8 mouse cellular contexts compared by ENCODE assay signal in the genomic region with DNA sequence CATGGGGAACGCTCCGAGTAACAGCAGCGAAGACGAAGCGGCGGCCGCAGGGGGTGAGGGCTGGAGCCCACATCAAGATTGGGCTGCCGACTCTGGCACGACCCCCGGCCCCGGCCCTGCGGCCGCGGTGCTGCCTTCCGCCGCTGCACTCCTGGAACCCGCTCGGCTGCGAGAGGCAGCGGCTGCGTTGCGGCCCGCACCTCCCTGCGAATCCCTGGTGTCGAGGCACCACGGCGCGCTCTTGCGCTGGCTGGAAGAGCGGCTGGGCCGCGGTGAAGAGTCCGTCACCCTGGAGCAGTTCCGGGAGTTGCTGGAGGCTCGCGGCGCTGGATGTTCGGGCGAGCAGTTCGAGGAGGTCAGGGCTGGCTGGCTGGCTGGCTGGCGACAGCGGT. TPM values are rescaled to one million over a fixed set of nuclear protein-coding genes. Genes with fewer than 3 reads are reported as not detected.
A peak's percentile ranks its signal among the peaks of the same experiment; 100 is the strongest.
DNase-seq lines count a peak whose midpoint lies in the region; ATAC-seq lines count a peak whose summit lies in the region.

No protein-coding gene starts in this region.

- H3K4me2 ChIP-seq in embryonic facial prominence, embryonic 14.5 days (ENCODE audit: low read depth, low read length), result peak overlapping the region; percentile 78
- H3K4me2 ChIP-seq in limb, embryonic 11.5 days (ENCODE audit: low read depth, severe bottlenecking), result peak overlapping the region; percentile 82
- H3K4me2 ChIP-seq in neural tube, embryonic 12.5 days (replicated peaks), result peak overlapping the region; percentile 92

- peaks cover 5% of the 10 kb centered on the region for H3K4me1 ChIP-seq in heart, embryonic 10.5 days
- 0 out of 2 replicates have a peak, but pooled peaks cover 3% of the 10 kb centered on the region for H3K4me1 ChIP-seq in embryonic facial prominence, embryonic 14.5 days (ENCODE audit: control insufficient read depth, insufficient read depth, low read length)
- H3K4me1 ChIP-seq in limb, embryonic 11.5 days (ENCODE audit: control insufficient read depth, insufficient read depth, low read length), result no peaks in the 10 kb centered on the region
- peaks cover 8% of the 10 kb centered on the region for H3K4me1 ChIP-seq in neural tube, embryonic 12.5 days

- H3K36me3 ChIP-seq in heart, embryonic 10.5 days, result no peaks in the 10 kb centered on the region
- no peaks in the 10 kb centered on the region for H3K36me3 ChIP-seq in embryonic facial prominence, embryonic 14.5 days (ENCODE audit: control insufficient read depth, insufficient read depth, low read length)
- H3K36me3 ChIP-seq in limb, embryonic 11.5 days (ENCODE audit: control insufficient read depth, insufficient read depth, low read length), result no peaks in the 10 kb centered on the region
- H3K36me3 ChIP-seq in neural tube, embryonic 12.5 days, result no peaks in the 10 kb centered on the region

- no peaks in the 10 kb centered on the region for H3K9me3 ChIP-seq in heart, embryonic 10.5 days
- no peaks in the 10 kb centered on the region for H3K9me3 ChIP-seq in embryonic facial prominence, embryonic 14.5 days (ENCODE audit: control insufficient read depth, low read length)
- H3K9me3 ChIP-seq in limb, embryonic 11.5 days (ENCODE audit: control insufficient read depth, low read length), result no peaks in the 10 kb centered on the region
- H3K9me3 ChIP-seq in neural tube, embryonic 12.5 days, result no peaks in the 10 kb centered on the region

- ATAC-seq in CD4-positive, CD25-positive, alpha-beta regulatory T cell, adult 4 months, result peak; percentile 11
- peak; percentile 37; the same call in 1 of the 2 replicates for ATAC-seq in embryonic facial prominence, embryonic 14.5 days (ENCODE audit: low read depth)
- no peak; the same call in 1 of the 2 replicates for ATAC-seq in limb, embryonic 11.5 days (ENCODE audit: insufficient number of reproducible peaks, low FRiP score, low TSS enrichment, low read depth)
- peak; percentile 18; the same call in 1 of the 2 replicates for ATAC-seq in neural tube, embryonic 12.5 days (ENCODE audit: low FRiP score, low read depth)

- no peaks in the 10 kb centered on the region for H3K27me3 ChIP-seq in heart, embryonic 10.5 days (ENCODE audit: insufficient read depth, poor library complexity, severe bottlenecking)
- H3K27me3 ChIP-seq in embryonic facial prominence, embryonic 14.5 days (replicated peaks; ENCODE audit: control insufficient read depth, insufficient read depth, low read length), result no peaks in the 10 kb centered on the region
- no peaks in the 10 kb centered on the region for H3K27me3 ChIP-seq in limb, embryonic 11.5 days (ENCODE audit: control insufficient read depth, insufficient read depth, low read length)
- H3K27me3 ChIP-seq in neural tube, embryonic 12.5 days (replicated peaks), result no peaks in the 10 kb centered on the region

- DNase-seq in heart, embryonic 10.5 days (ENCODE audit: low spot score), result peak; percentile 77
- DNase-seq in heart, postnatal 14 days, result no peak
- DNase-seq in embryonic facial prominence, embryonic 14.5 days (ENCODE audit: low spot score), result no peak
- no peak for DNase-seq in limb, embryonic 11.5 days (ENCODE audit: low spot score)
- no peak for DNase-seq in cerebellum, postnatal 25 days
- no peak for DNase-seq in thymus, postnatal 0 days (ENCODE audit: low spot score)

- intact Hi-C loops in heart, postnatal 14 days (cut with DNase I), result no loop called here

- H3K27ac ChIP-seq in heart, embryonic 10.5 days, result peak overlapping the region; percentile 93
- H3K27ac ChIP-seq in embryonic facial prominence, embryonic 14.5 days (replicated peaks; ENCODE audit: low read depth, low read length), result peak overlapping the region; percentile 58; the same call in 1 of the 2 replicates
- H3K27ac ChIP-seq in limb, embryonic 11.5 days (replicated peaks; ENCODE audit: low read depth, low read length), result no peak overlapping the region
- H3K27ac ChIP-seq in neural tube, embryonic 12.5 days, result no peak overlapping the region

- H3K9ac ChIP-seq in embryonic facial prominence, embryonic 14.5 days (ENCODE audit: low read depth, low read length), result peak overlapping the region; percentile 85
- H3K9ac ChIP-seq in limb, embryonic 11.5 days (ENCODE audit: low read length), result peak overlapping the region; percentile 77
- peak overlapping the region; percentile 85 for H3K9ac ChIP-seq in neural tube, embryonic 12.5 days

- H3K4me3 ChIP-seq in heart, embryonic 10.5 days, result peak overlapping the region; percentile 98
- peak overlapping the region; percentile 98 for H3K4me3 ChIP-seq in embryonic facial prominence, embryonic 14.5 days (ENCODE audit: low read depth, low read length)
- H3K4me3 ChIP-seq in limb, embryonic 11.5 days (ENCODE audit: low read depth, low read length), result peak overlapping the region; percentile 98
- peak overlapping the region; percentile 99 for H3K4me3 ChIP-seq in neural tube, embryonic 12.5 days

- WGBS in heart, embryonic 10.5 days, result under 1% methylated on average over 42 of the region's 42 CpGs
- under 1% methylated on average over 20 of the region's 42 CpGs for WGBS in embryonic facial prominence, embryonic 14.5 days
- under 1% methylated on average over 39 of the region's 42 CpGs for WGBS in limb, embryonic 11.5 days
- whole genome bisulfite sequencing in neural tube, embryonic 12.5 days, result under 1% methylated on average over 42 of the region's 42 CpGs

RNA-seq across cellular contexts. Expression of a gene that starts 0.3 kb away (rescaled TPM):
- 6.8 and 7.5 TPM in 2 replicates for polyA plus RNA-seq in heart, embryonic 10.5 days (2016; fragmentation: Nextera tagmentation; extraction: Ambion mirVana)
- 10 to 100 TPM; 24.4 to 29.0 TPM for total RNA-seq in heart, postnatal 14 days (2021)
- 10 to 100 TPM; 25.7 to 32.2 TPM for polyA plus RNA-seq in CD4-positive, CD25-positive, alpha-beta regulatory T cell, adult 4 months (2017; shearing (Covaris generic))
- 10.3 and 11.8 TPM in 2 replicates for polyA plus RNA-seq in embryonic facial prominence, embryonic 14.5 days (2014; fragmentation: Nextera tagmentation; extraction: Ambion mirVana)
- polyA plus RNA-seq in limb, embryonic 11.5 days (2014; fragmentation: Nextera tagmentation; extraction: Ambion mirVana), result 7.2 and 7.7 TPM in 2 replicates
- 12.7 and 13.0 TPM in 2 replicates for polyA plus RNA-seq in neural tube, embryonic 12.5 days (2016; fragmentation: Nextera tagmentation; extraction: Ambion mirVana)
- 10.4 and 14.9 TPM in 2 replicates for polyA plus RNA-seq in thymus, postnatal 0 days (2015; fragmentation: Nextera tagmentation; extraction: Ambion mirVana)

RNA-seq across cellular contexts. Expression of a gene that starts 0.3 kb away (rescaled TPM):
- polyA plus RNA-seq in heart, embryonic 10.5 days (2016; fragmentation: Nextera tagmentation; extraction: Ambion mirVana), result 4.6 and 6.0 TPM in 2 replicates
- 10 to 100 TPM; 11.4 to 11.6 TPM for total RNA-seq in heart, postnatal 14 days (2021)
- 1 to 10 TPM; 8.3 to 9.0 TPM for polyA plus RNA-seq in CD4-positive, CD25-positive, alpha-beta regulatory T cell, adult 4 months (2017; shearing (Covaris generic))
- 4.5 and 4.6 TPM in 2 replicates for polyA plus RNA-seq in embryonic facial prominence, embryonic 14.5 days (2014; fragmentation: Nextera tagmentation; extraction: Ambion mirVana)
- polyA plus RNA-seq in limb, embryonic 11.5 days (2014; fragmentation: Nextera tagmentation; extraction: Ambion mirVana), result 3.7 and 5.1 TPM in 2 replicates
- 5.5 and 6.2 TPM in 2 replicates for polyA plus RNA-seq in neural tube, embryonic 12.5 days (2016; fragmentation: Nextera tagmentation; extraction: Ambion mirVana)
- polyA plus RNA-seq in thymus, postnatal 0 days (2015; fragmentation: Nextera tagmentation; extraction: Ambion mirVana), result 5.4 and 6.0 TPM in 2 replicates

Comparison
In these comparisons a context has a peak if more than half of its experiments do, and no peak if none do; other contexts are left out.
1. H3K27ac ChIP-seq: peak in heart, embryonic 10.5 days (single experiment) and embryonic facial prominence, embryonic 14.5 days (single experiment); none in limb, embryonic 11.5 days (single experiment) and neural tube, embryonic 12.5 days (single experiment).
2. Peak in every context shown above with its lines, with median percentiles within 50 percentile points of each other: H3K4me3 ChIP-seq, H3K4me2 ChIP-seq and H3K9ac ChIP-seq.